Mouse (Mus musculus) midbrain, postnatal 0 days (tissue): ENCODE measurements around the gene Tsacc. TPM values are rescaled to one million over a fixed set of nuclear protein-coding genes. Genes with fewer than 3 reads are reported as not detected.

Source experiments
- ATAC-seq: fragments of 200-750 bp; cut with Nextera tagmentation; 2 replicates; pipeline ENCODE4 v1.8.0; 2017; ENCODE audit warnings: moderate number of reproducible peaks, mild to moderate bottlenecking, moderate TSS enrichment, moderate library complexity; ENCODE audit not compliant: low FRiP score
- DNase-seq: peaks from one replicate; pipeline ENCODE4 v3.0.0-alpha.2; 2015; ENCODE audit warnings: low spot score
- H3K27ac ChIP-seq: fragments of 300-500 bp; sonication (generic); 2 replicates; pipeline ENCODE4 v1.5.1; 2014; ENCODE audit warnings: low read depth, mild to moderate bottlenecking, low read length, mixed read lengths
- H3K27me3 ChIP-seq: fragments of 300-500 bp; sonication (generic); 2 replicates; pipeline ENCODE4 v1.6.1; 2014; ENCODE audit warnings: low read length, control low read depth, mixed read lengths; ENCODE audit not compliant: insufficient read depth
- H3K36me3 ChIP-seq: fragments of 300-500 bp; sonication (generic); 2 replicates; pipeline ENCODE4 v1.6.1; 2014; ENCODE audit warnings: low read length, control low read depth, mixed read lengths; ENCODE audit not compliant: insufficient read depth
- H3K4me1 ChIP-seq: fragments of 300-500 bp; sonication (generic); 2 replicates; pipeline ENCODE4 v1.6.1; 2014; ENCODE audit warnings: mild to moderate bottlenecking, control low read depth, antibody characterized with exemption, low read length, mixed read lengths; ENCODE audit not compliant: insufficient read depth
- H3K4me2 ChIP-seq: fragments of 300-500 bp; sonication (generic); 2 replicates; pipeline ENCODE4 v1.6.1; 2014; ENCODE audit warnings: low read depth, mild to moderate bottlenecking, low read length, mixed read lengths; ENCODE audit not compliant: poor library complexity, severe bottlenecking
- H3K4me3 ChIP-seq: fragments of 300-500 bp; sonication (generic); 2 replicates; pipeline ENCODE4 v1.5.1; 2014; ENCODE audit warnings: low read depth, mild to moderate bottlenecking, low read length, moderate library complexity
- H3K9ac ChIP-seq: fragments of 300-500 bp; sonication (generic); replicated peaks from 2 replicates; pipeline ENCODE4 v1.6.1; 2014; ENCODE audit warnings: mild to moderate bottlenecking, low read length, moderate library complexity, mixed read lengths; ENCODE audit not compliant: poor library complexity, severe bottlenecking
- H3K9me3 ChIP-seq: fragments of 300-500 bp; sonication (generic); 2 replicates; pipeline ENCODE4 v1.6.1; 2016; ENCODE audit warnings: low read length, control low read depth
- CTCF ChIP-seq: IDR thresholded peaks from 2 replicates; pipeline ENCODE4 v1.5.1; 2016; ENCODE audit warnings: antibody characterized with exemption, mild to moderate bottlenecking
- WGBS: fragments of 180-500 bp; shearing (Covaris S2); extraction: QIAGEN DNeasy Blood & Tissue Kit; methylation state at CpG from one replicate; pipeline ENCODE4 v1.1.7; 2014; 5-methylcytosine and 5-hydroxymethylcytosine counted together
- polyA plus RNA-seq: library from polyadenylated mRNA; unstranded; fragments of >200 nt; fragmentation: Nextera tagmentation; extraction: Ambion mirVana; gene quantifications from 2 replicates; pipeline ENCODE4 v1.2.1, GENCODE M21; 2015
- total RNA-seq: library from RNA; depleted of rRNA; stranded (reverse); fragments of >200 nt; gene quantifications from 2 replicates; pipeline ENCODE4 v1.2.3, GENCODE M21; 2014

Tsacc gene
- total and polyA plus RNA-seq, 2 experiments from 2014 or later = 6.2 to 7.9 TPM

GRCm38 (mm10) chr3:88262346-88262745 lies 34.5 kb downstream of the Tsacc start:
- Histone ChIP-seq H3K36me3 (no peaks in the 10 kb centered on the region), H3K27ac (no peak overlapping the region), H3K4me2 (no peak overlapping the region), H3K4me3 (no peak overlapping the region), H3K9ac (no peak overlapping the region), H3K9me3 (no peaks in the 10 kb centered on the region), H3K27me3 (no peaks in the 10 kb centered on the region), H3K4me1 (no peaks in the 10 kb centered on the region)
- DNase-seq (no peak), ATAC-seq (no peak)
- 80% methylated on average over 3 of the region's 3 CpGs for WGBS
- TF ChIP-seq CTCF = no peak

- no peak overlapping the region for H3K4me2 ChIP-seq
- ATAC-seq (no peak), DNase-seq (no peak)
- TF ChIP-seq CTCF = no peak
- no peak overlapping the region for H3K4me3 ChIP-seq
- no peaks in the 10 kb centered on the region for H3K36me3 ChIP-seq
- no peaks in the 10 kb centered on the region for H3K4me1 ChIP-seq
- peaks cover 24% of the 10 kb centered on the region for H3K27me3 ChIP-seq
- H3K27ac ChIP-seq = no peak overlapping the region
- no peaks in the 10 kb centered on the region for H3K9me3 ChIP-seq
- 75% methylated on average over 7 of the region's 7 CpGs for WGBS
- H3K9ac ChIP-seq = no peak overlapping the region
These were observed 40.4 kb downstream of the Tsacc start for GRCm38 (mm10) chr3:88256382-88256781.

- ATAC-seq (no peak), DNase-seq (no peak)
- H3K4me1 ChIP-seq = no peaks in the 10 kb centered on the region
- no peak overlapping the region for H3K27ac ChIP-seq
- H3K9ac ChIP-seq = no peak overlapping the region
- H3K27me3 ChIP-seq = peaks cover 24% of the 10 kb centered on the region
- H3K4me3 ChIP-seq = no peak overlapping the region
- no peak overlapping the region for H3K4me2 ChIP-seq
- H3K9me3 ChIP-seq = no peaks in the 10 kb centered on the region
- WGBS = 82% methylated on average over 6 of the region's 6 CpGs
- H3K36me3 ChIP-seq = no peaks in the 10 kb centered on the region
- no peak for TF ChIP-seq CTCF
These were observed 40.8 kb downstream of the Tsacc start for GRCm38 (mm10) chr3:88255950-88256349.

GRCm38 (mm10) chr3:88254268-88254926 lies 42.4 kb downstream of the Tsacc start, which contains the start of gene Rhbg:
Gene Rhbg, minus strand, starts transcription at chr3:88254709.
- H3K36me3 ChIP-seq = no peaks in the 10 kb centered on the region
- peak within 1 kb of the TSS; percentile 48 for H3K4me2 ChIP-seq
- H3K27me3 ChIP-seq = peaks cover 24% of the 10 kb centered on the region
- H3K4me1 ChIP-seq = no peaks in the 10 kb centered on the region
- H3K9me3 ChIP-seq = no peaks in the 10 kb centered on the region
- peak within 1 kb of the TSS; percentile 44; the same call in 1 of the 2 replicates for H3K9ac ChIP-seq
- ATAC-seq (no peak), DNase-seq (no peak)
- peak within 1 kb of the TSS; percentile 24 for H3K4me3 ChIP-seq
- no peak for TF ChIP-seq CTCF
- 3% methylated on average over 34 of the region's 34 CpGs for WGBS
- H3K27ac ChIP-seq = no peak within 1 kb of the TSS

- Histone ChIP-seq H3K27ac (no peak overlapping the region), H3K27me3 (peaks cover 24% of the 10 kb centered on the region), H3K36me3 (no peaks in the 10 kb centered on the region), H3K4me3 (no peak overlapping the region), H3K9ac (no peak overlapping the region), H3K9me3 (no peaks in the 10 kb centered on the region), H3K4me2 (no peak overlapping the region), H3K4me1 (no peaks in the 10 kb centered on the region)
- DNase-seq (no peak), ATAC-seq (no peak)
- no peak for TF ChIP-seq CTCF
- WGBS = 77% methylated on average over 6 of the region's 6 CpGs
These were observed 44.1 kb downstream of the Tsacc start for GRCm38 (mm10) chr3:88252739-88253138.

GRCm38 (mm10) chr3:88248406-88248805 lies 48.4 kb downstream of the Tsacc start:
- DNase-seq (no peak), ATAC-seq (no peak)
- no peaks in the 10 kb centered on the region for H3K36me3 ChIP-seq
- H3K27ac ChIP-seq = no peak overlapping the region
- H3K9ac ChIP-seq = no peak overlapping the region
- TF ChIP-seq CTCF = no peak
- no peak overlapping the region for H3K4me3 ChIP-seq
- whole genome bisulfite sequencing = 64% methylated on average over 11 of the region's 11 CpGs
- H3K27me3 ChIP-seq = peaks cover 10% of the 10 kb centered on the region
- H3K4me2 ChIP-seq = no peak overlapping the region
- H3K4me1 ChIP-seq = no peaks in the 10 kb centered on the region
- H3K9me3 ChIP-seq = no peaks in the 10 kb centered on the region
